Mouse (Mus musculus) cerebellum, adult 2 months (tissue): ENCODE data around the gene Kdm4b. TPM values are rescaled to one million over a fixed set of nuclear protein-coding genes. Genes with fewer than 3 reads are reported as not detected.

Source experiments
- DNase-seq, 2 experiments: peaks; one replicate each; pipeline ENCODE4 v3.0.0; 2021
- H3K27ac ChIP-seq: fragments of 200-500 bp; 2 replicates; pipeline ENCODE4 v1.5.1; 2012; ENCODE audit warnings: low read length, control low read depth, inconsistent platforms; ENCODE audit not compliant: insufficient read depth
- H3K27me3 ChIP-seq: fragments of 200-500 bp; 2 replicates; pipeline ENCODE4 v1.6.1; 2012; ENCODE audit warnings: inconsistent platforms, mild to moderate bottlenecking, low read length, moderate library complexity; ENCODE audit not compliant: control insufficient read depth, insufficient read depth
- H3K4me1 ChIP-seq: fragments of 200-500 bp; 2 replicates; pipeline ENCODE4 v1.6.1; 2011; ENCODE audit warnings: low read length; ENCODE audit not compliant: control insufficient read depth, insufficient read depth
- H3K4me3 ChIP-seq: fragments of 200-500 bp; replicated peaks from 2 replicates; pipeline ENCODE3; 2011; ENCODE audit warnings: mild to moderate bottlenecking, low read depth, low read length, control low read depth; ENCODE audit not compliant: insufficient read depth
- CTCF ChIP-seq: fragments of 200-500 bp; IDR thresholded peaks from 2 replicates; pipeline ENCODE4 v1.5.1; 2011; ENCODE audit warnings: low read depth, mild to moderate bottlenecking, control low read depth, low read length, moderate library complexity, borderline replicate concordance; ENCODE audit not compliant: insufficient read depth
- POLR2A ChIP-seq: fragments of 200-500 bp; IDR thresholded peaks from 2 replicates; pipeline ENCODE4 v1.6.1; 2011; ENCODE audit warnings: low read length, control low read depth, borderline replicate concordance; ENCODE audit not compliant: insufficient read depth
- WGBS: fragments of 180-500 bp; shearing (Covaris S2); methylation state at CpG from one replicate; pipeline ENCODE4 v1.1.7; 2018; 5-methylcytosine and 5-hydroxymethylcytosine counted together
- polyA plus RNA-seq: library from polyadenylated mRNA; depleted of rRNA; stranded (reverse); fragments of >200 nt; gene quantifications from 2 replicates; pipeline ENCODE4 v1.2.3, GENCODE M21; 2012

Kdm4b gene
- polyA plus RNA-seq, 1 experiment = 45.8 TPM

GRCm38 (mm10) chr17:56309191-56309945, 16.5 kb upstream of the Kdm4b start:
- Histone ChIP-seq H3K4me3 (no peak overlapping the region), H3K4me1 (no peaks in the 10 kb centered on the region), H3K27ac (no peak overlapping the region), H3K27me3 (no peaks in the 10 kb centered on the region)
- TF ChIP-seq POLR2A (no peak), CTCF (no peak)
- WGBS = 76% methylated on average over 15 of the region's 15 CpGs
- no peak for DNase-seq

GRCm38 (mm10) chr17:56324419-56324818, 1.4 kb upstream of the Kdm4b start:
- no peaks in the 10 kb centered on the region for H3K27me3 ChIP-seq
- H3K4me1 ChIP-seq = peaks cover 8% of the 10 kb centered on the region
- TF ChIP-seq CTCF (no peak), POLR2A (no peak)
- DNase-seq = no peak
- WGBS = 77% methylated on average over 3 of the region's 3 CpGs
- no peak overlapping the region for H3K27ac ChIP-seq
- no peak overlapping the region for H3K4me3 ChIP-seq

- peaks cover 25% of the 10 kb centered on the region for H3K4me1 ChIP-seq
- no peaks in the 10 kb centered on the region for H3K27me3 ChIP-seq
- TF ChIP-seq CTCF (no peak), POLR2A (no peak)
- peak overlapping the region; percentile 73 for H3K27ac ChIP-seq
- under 1% methylated on average over 67 of the region's 67 CpGs for WGBS
- peak overlapping the region; percentile 89 for H3K4me3 ChIP-seq
- no peak for DNase-seq
Observed at GRCm38 (mm10) chr17:56326153-56327147, 588 bp downstream of the Kdm4b start.

DNA sequence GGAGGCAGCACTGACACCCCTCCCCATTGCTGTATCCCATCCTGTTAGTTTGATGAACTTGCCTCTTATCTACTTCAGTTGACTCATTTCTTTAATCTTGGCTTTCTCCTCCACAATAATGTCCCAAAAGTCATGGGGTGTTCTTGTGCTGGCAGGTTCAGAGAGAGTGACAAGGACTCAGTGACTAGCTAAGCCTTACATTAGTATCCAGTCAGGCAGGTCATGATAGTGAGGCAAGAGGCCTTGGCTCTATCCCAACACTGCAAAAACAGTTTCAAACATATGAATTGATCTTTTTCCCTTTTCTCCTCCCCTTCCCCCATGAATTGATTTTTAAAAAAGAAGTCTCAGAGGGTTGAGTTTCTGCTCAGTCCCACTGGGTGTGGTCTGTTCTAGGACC, 3.4 kb downstream of the Kdm4b start:
- H3K4me1 ChIP-seq = peaks cover 39% of the 10 kb centered on the region
- no peak overlapping the region for H3K27ac ChIP-seq
- no peak overlapping the region for H3K4me3 ChIP-seq
- DNase-seq = no peak
- H3K27me3 ChIP-seq = no peaks in the 10 kb centered on the region
- no peak for TF ChIP-seq CTCF
- no peak for TF ChIP-seq POLR2A

GRCm38 (mm10) chr17:56330345-56330744, 4.5 kb downstream of the Kdm4b start:
- Histone ChIP-seq H3K4me1 (peaks cover 46% of the 10 kb centered on the region), H3K4me3 (no peak overlapping the region), H3K27ac (no peak overlapping the region), H3K27me3 (no peaks in the 10 kb centered on the region)
- TF ChIP-seq CTCF = no peak
- TF ChIP-seq POLR2A = no peak
- no peak for DNase-seq
- WGBS = 40% methylated on average over 3 of the region's 3 CpGs

GRCm38 (mm10) chr17:56331256-56331655, 5.4 kb downstream of the Kdm4b start:
- H3K27ac ChIP-seq = no peak overlapping the region
- DNase-seq = no peak
- H3K27me3 ChIP-seq = no peaks in the 10 kb centered on the region
- TF ChIP-seq POLR2A = no peak
- TF ChIP-seq CTCF = no peak
- H3K4me1 ChIP-seq = peaks cover 53% of the 10 kb centered on the region
- H3K4me3 ChIP-seq = no peak overlapping the region

DNA sequence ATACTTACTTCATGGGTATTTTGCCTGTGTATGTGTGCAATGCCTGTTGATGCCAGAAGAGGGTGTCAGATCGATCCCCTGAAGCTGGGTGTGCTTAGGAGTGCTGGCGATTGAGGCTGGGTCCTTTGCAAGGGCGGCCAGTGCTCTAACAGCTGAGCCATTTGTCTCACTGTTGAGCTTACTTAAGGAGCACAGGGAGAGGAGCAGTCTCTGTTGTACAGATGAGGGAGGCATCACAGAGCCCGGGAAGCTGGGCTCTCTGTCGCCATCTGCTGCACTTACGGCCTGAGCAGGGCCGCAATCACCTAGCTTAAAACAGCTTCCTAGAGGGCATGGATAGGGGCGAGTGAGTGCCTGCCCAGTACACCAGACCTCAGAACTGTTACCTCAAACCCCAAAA, 7.1 kb downstream of the Kdm4b start:
- H3K4me1 ChIP-seq = peaks cover 68% of the 10 kb centered on the region
- H3K27ac ChIP-seq = no peak overlapping the region
- TF ChIP-seq POLR2A (no peak), CTCF (peak; percentile 54; the same call in 1 of the 2 replicates)
- WGBS = 37% methylated on average over 8 of the region's 8 CpGs
- H3K27me3 ChIP-seq = no peaks in the 10 kb centered on the region
- H3K4me3 ChIP-seq = no peak overlapping the region
- no peak for DNase-seq

- Histone ChIP-seq H3K27me3 (no peaks in the 10 kb centered on the region), H3K4me1 (peaks cover 65% of the 10 kb centered on the region), H3K4me3 (no peak overlapping the region), H3K27ac (no peak overlapping the region)
- no peak for TF ChIP-seq POLR2A
- TF ChIP-seq CTCF = peak; percentile 66; the same call in 1 of the 2 replicates
- WGBS = 4% methylated on average over 4 of the region's 4 CpGs
- DNase-seq = peak; percentile 67 to 76
Observed at GRCm38 (mm10) chr17:56337190-56337589, 11.3 kb downstream of the Kdm4b start.
